Mouse (Mus musculus): ENCODE results near the gene Grap.

Gene Grap

GRCm38 (mm10) chr11:61679091-61679866 lies 26.2 kb downstream of the Grap start:
- DNase-seq (ENCODE audit: low read depth, low spot score), result no peak

GRCm38 (mm10) chr11:61683907-61684731 lies 31.1 kb downstream of the Grap start, which contains the start of gene Fam83g:
Gene Fam83g, plus strand, starts transcription at chr11:61684091.
- DNase-seq (ENCODE audit: low read depth, low spot score), result peak; percentile 78

GRCm38 (mm10) chr11:61685119-61685725 lies 32.2 kb downstream of the Grap start:
- no peak for DNase-seq (ENCODE audit: low read depth, low spot score)

- DNase-seq (ENCODE audit: low read depth, low spot score), result no peak
Measured at GRCm38 (mm10) chr11:61686141-61686540, 33.1 kb downstream of the Grap start.

GRCm38 (mm10) chr11:61686906-61687453 lies 33.9 kb downstream of the Grap start:
- DNase-seq (ENCODE audit: low read depth, low spot score), result peak; percentile 9

- DNase-seq (ENCODE audit: low read depth, low spot score), result peak; percentile 26
Measured at GRCm38 (mm10) chr11:61687595-61687994, 34.5 kb downstream of the Grap start.

- DNase-seq (ENCODE audit: low read depth, low spot score), result no peak
Measured at GRCm38 (mm10) chr11:61692996-61693395, 39.9 kb downstream of the Grap start.

- DNase-seq (ENCODE audit: low read depth, low spot score), result no peak
Measured at GRCm38 (mm10) chr11:61698852-61699251, 45.8 kb downstream of the Grap start.

GRCm38 (mm10) chr11:61699460-61699859 lies 46.4 kb downstream of the Grap start:
- DNase-seq (ENCODE audit: low read depth, low spot score), result no peak

GRCm38 (mm10) chr11:61699933-61700332 lies 46.9 kb downstream of the Grap start:
- no peak for DNase-seq (ENCODE audit: low read depth, low spot score)

- no peak for DNase-seq (ENCODE audit: low read depth, low spot score)
Measured at GRCm38 (mm10) chr11:61701696-61702095, 48.6 kb downstream of the Grap start.

GRCm38 (mm10) chr11:61702494-61702893 lies 49.4 kb downstream of the Grap start:
- DNase-seq (ENCODE audit: low read depth, low spot score), result no peak

- no peak for DNase-seq (ENCODE audit: low read depth, low spot score)
Measured at GRCm38 (mm10) chr11:61705581-61705980, 52.5 kb downstream of the Grap start.

- DNase-seq (ENCODE audit: low read depth, low spot score), result no peak
Measured at GRCm38 (mm10) chr11:61706232-61706631, 53.2 kb downstream of the Grap start.

- peak; percentile 30 for DNase-seq (ENCODE audit: low read depth, low spot score)
Measured at GRCm38 (mm10) chr11:61708928-61709327, 55.9 kb downstream of the Grap start.

GRCm38 (mm10) chr11:61713157-61713855 lies 60.2 kb downstream of the Grap start:
- DNase-seq (ENCODE audit: low read depth, low spot score), result peak; percentile 32

GRCm38 (mm10) chr11:61714346-61715117 lies 61.5 kb downstream of the Grap start:
- DNase-seq (ENCODE audit: low read depth, low spot score), result peak; percentile 83

GRCm38 (mm10) chr11:61715130-61715529 lies 62.1 kb downstream of the Grap start:
- no peak for DNase-seq (ENCODE audit: low read depth, low spot score)

- DNase-seq (ENCODE audit: low read depth, low spot score), result no peak
Measured at GRCm38 (mm10) chr11:61717990-61718389, 64.9 kb downstream of the Grap start.

- no peak for DNase-seq (ENCODE audit: low read depth, low spot score)
Measured at GRCm38 (mm10) chr11:61719387-61719786, 66.3 kb downstream of the Grap start.

- no peak for DNase-seq (ENCODE audit: low read depth, low spot score)
Measured at GRCm38 (mm10) chr11:61719826-61720225, 66.8 kb downstream of the Grap start.
